In the genomic region with DNA sequence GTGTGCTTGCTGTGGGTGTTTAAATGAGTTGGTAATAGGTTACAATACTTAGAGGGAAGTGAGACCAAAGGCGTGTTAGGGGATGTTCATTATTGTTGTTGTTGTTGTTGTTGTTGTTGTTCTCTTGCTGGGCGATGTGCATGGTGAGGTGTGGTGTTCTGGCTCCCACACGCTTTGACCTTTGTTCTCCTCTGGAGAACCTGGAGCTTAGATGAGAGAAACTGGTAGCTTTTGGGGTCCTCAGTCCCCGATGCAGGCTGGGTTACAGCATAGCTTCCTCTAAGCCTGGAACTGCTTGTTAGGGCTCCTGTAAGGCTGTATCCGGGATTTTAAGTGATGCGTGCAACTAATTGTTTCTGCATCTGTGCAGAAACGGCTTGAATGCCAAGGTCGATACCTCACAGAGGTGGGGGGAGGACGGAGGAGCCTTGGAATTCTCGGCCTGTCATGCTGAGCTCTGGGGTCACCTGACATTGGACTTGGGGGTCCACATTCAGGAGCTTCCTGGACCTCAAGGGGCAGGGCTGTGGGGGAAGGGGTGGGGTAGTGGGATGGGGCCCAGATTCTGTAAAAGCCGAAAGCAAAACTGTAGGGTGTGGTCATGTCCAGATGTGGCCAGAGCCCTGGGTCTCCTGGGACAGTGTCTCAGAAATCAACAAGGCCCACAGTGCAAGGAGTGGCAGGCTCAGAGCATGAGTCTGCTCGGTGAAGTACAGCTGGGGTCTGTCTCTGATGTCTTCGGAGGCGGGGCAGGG, we compare ENCODE assay signal across 8 mouse cellular contexts. TPM values are rescaled to one million over a fixed set of nuclear protein-coding genes. Genes with fewer than 3 reads are reported as not detected.
A peak's percentile ranks its signal among the peaks of the same experiment; 100 is the strongest.
DNase-seq lines count a peak whose midpoint lies in the region; TF ChIP-seq lines count a peak whose summit lies in the region.
"Had no signal": no experiment of that assay in that cellular context is flagged by ENCODE, and none has a peak within 500 bp of the region (broad histone marks: within the 10 kb centered on the region; RNA-seq: fewer than 3 reads in every experiment).

No protein-coding gene starts in this region.

- H3K4me3 ChIP-seq in layer of hippocampus, adult 2 months, result no peak overlapping the region
- 0 out of 2 replicates have a peak overlapping the region, but pooled peaks have one; percentile 7 for H3K4me3 ChIP-seq in E14TG2a.4 (replicated peaks; ENCODE audit: low read length)
- H3K4me3 ChIP-seq: embryonic facial prominence, embryonic 12.5 days had no signal

- H3K27me3 ChIP-seq in E14TG2a.4 (ENCODE audit: insufficient read depth, low read length), result peaks cover 40% of the 10 kb centered on the region

- intact Hi-C loops in left cerebral cortex, postnatal 4 days (cut with DNase I), result no loop called here

- no peak for TF ChIP-seq CTCF in layer of hippocampus, adult 2 months (conservative IDR thresholded peaks at IDR 0.05)
- no peak for TF ChIP-seq CTCF in E14TG2a.4 (conservative IDR thresholded peaks at IDR 0.05; ENCODE audit: low read length)

- 0 out of 2 replicates have a peak overlapping the region, but pooled peaks have one; percentile 11 for H3K27ac ChIP-seq in layer of hippocampus, adult 2 months
- H3K27ac ChIP-seq: embryonic facial prominence, embryonic 12.5 days had no signal

- no peak for DNase-seq in layer of hippocampus, adult 2 months (ENCODE audit: low spot score in 2 of 2)
- DNase-seq in layer of hippocampus, adult 9-11 months, result no peak
- DNase-seq in gastrocnemius, postnatal 25 days, result peak; percentile 44
- peak; percentile 51 for DNase-seq in naive thymus-derived CD4-positive, alpha-beta T cell, adult 2 months (ENCODE audit: low read depth)
- no peak for DNase-seq in left cerebral cortex, postnatal 4 days
- DNase-seq in left cerebral cortex, adult 9 months (ENCODE audit: low spot score in 2 of 2), result no peak

- H3K36me3 ChIP-seq in E14TG2a.4 (ENCODE audit: insufficient read depth, low read length), result no peaks in the 10 kb centered on the region
- H3K36me3 ChIP-seq: embryonic facial prominence, embryonic 12.5 days had no signal

- peaks cover 78% of the 10 kb centered on the region for H3K4me1 ChIP-seq in E14TG2a.4 (replicated peaks; ENCODE audit: low read depth, low read length)

- H3K9me3 ChIP-seq in E14TG2a.4 (ENCODE audit: low read length), result no peaks in the 10 kb centered on the region
- H3K9me3 ChIP-seq: embryonic facial prominence, embryonic 12.5 days had no signal

RNA-seq across cellular contexts. Expression of a gene that starts 5.0 kb away (rescaled TPM):
- 100 to 1,000 TPM; 142 to 156 TPM for total RNA-seq in layer of hippocampus, adult 2 months (2021)
- total RNA-seq in gastrocnemius, postnatal 25 days (2021), result 1 to 10 TPM; 4.7 to 4.9 TPM
- total RNA-seq in left cerebral cortex, postnatal 4 days (2021), result 10 to 100 TPM; 34.8 to 39.1 TPM

RNA-seq across cellular contexts. Expression of a gene that starts 32.5 kb away (rescaled TPM):
- 1 to 10 TPM; 1.5 to 2.0 TPM for total RNA-seq in layer of hippocampus, adult 2 months (2021)
- total RNA-seq in gastrocnemius, postnatal 25 days (2021), result not detected
- total RNA-seq in left cerebral cortex, postnatal 4 days (2021), result 1 to 10 TPM; 1.5 to 2.0 TPM

RNA-seq across cellular contexts. Expression of a gene that starts 42.4 kb away (rescaled TPM):
- 1 to 10 TPM; 1.2 to 1.3 TPM for total RNA-seq in layer of hippocampus, adult 2 months (2021)
- not detected for total RNA-seq in gastrocnemius, postnatal 25 days (2021)
- total RNA-seq in left cerebral cortex, postnatal 4 days (2021), result 1 to 10 TPM; 1.4 to 2.0 TPM

RNA-seq across cellular contexts. Expression of a gene that starts 43.6 kb away (rescaled TPM):
- total RNA-seq in layer of hippocampus, adult 2 months (2021), result 10 to 100 TPM in 1 of 2 experiments, 1 to 10 TPM in 1; 9.7 to 16.0 TPM
- total RNA-seq in gastrocnemius, postnatal 25 days (2021), result 1 to 10 TPM; 1.0 to 1.9 TPM
- 10 to 100 TPM; 19.0 to 24.2 TPM for total RNA-seq in left cerebral cortex, postnatal 4 days (2021)

RNA-seq across cellular contexts. Expression of a gene that starts 59.8 kb away (rescaled TPM):
- total RNA-seq in layer of hippocampus, adult 2 months (2021), result 10 to 100 TPM; 48.5 to 50.8 TPM
- 10 to 100 TPM; 17.4 to 19.0 TPM for total RNA-seq in gastrocnemius, postnatal 25 days (2021)
- 10 to 100 TPM; 22.9 to 23.2 TPM for total RNA-seq in left cerebral cortex, postnatal 4 days (2021)

Comparison
In these comparisons a context has a peak if more than half of its experiments do, and no peak if none do; other contexts are left out.
1. DNase-seq: peak in gastrocnemius, postnatal 25 days (single experiment) and naive thymus-derived CD4-positive, alpha-beta T cell, adult 2 months (single experiment); none in layer of hippocampus, adult 2 months (0 of 2), layer of hippocampus, adult 9-11 months (single experiment), left cerebral cortex, postnatal 4 days (single experiment) and left cerebral cortex, adult 9 months (0 of 2).
2. RNA of a gene that starts 5.0 kb away (total RNA-seq): 142 to 156 TPM in layer of hippocampus, adult 2 months and 34.8 to 39.1 TPM in left cerebral cortex, postnatal 4 days; 4.7 to 4.9 TPM in gastrocnemius, postnatal 25 days; every median in the first group is over 4 times any median in the second.